Mouse (Mus musculus) liver, embryonic 15.5 days (tissue): ENCODE measurements at regions not wholly inside any gene's neighbourhood (a gene's known extent, or its start where the extent isn't known, plus 50 kb on each side); places are given as distances from the start of the nearest gene placed in this dataset.

Experiments
- ATAC-seq: fragments of 200-750 bp; cut with Nextera tagmentation; 2 replicates; pipeline ENCODE4 v1.8.0; 2017; ENCODE audit warnings: moderate number of reproducible peaks, mild to moderate bottlenecking, moderate library complexity; ENCODE audit not compliant: insufficient read depth
- H3K27ac ChIP-seq: fragments of 300-500 bp; sonication (generic); replicated peaks from 2 replicates; pipeline ENCODE4 v1.5.1; 2015; ENCODE audit warnings: mild to moderate bottlenecking, inconsistent platforms
- H3K27me3 ChIP-seq: fragments of 300-500 bp; sonication (generic); 2 replicates; pipeline ENCODE4 v1.6.1; 2015; ENCODE audit warnings: mild to moderate bottlenecking, inconsistent platforms
- H3K36me3 ChIP-seq: fragments of 300-500 bp; sonication (generic); replicated peaks from 2 replicates; pipeline ENCODE4 v1.6.1; 2015; ENCODE audit warnings: moderate library complexity, mild to moderate bottlenecking, inconsistent platforms
- H3K4me1 ChIP-seq: fragments of 300-500 bp; sonication (generic); replicated peaks from 2 replicates; pipeline ENCODE4 v1.6.1; 2015; ENCODE audit warnings: inconsistent platforms
- H3K4me2 ChIP-seq: fragments of 300-500 bp; sonication (generic); 2 replicates; pipeline ENCODE4 v1.6.1; 2015; ENCODE audit warnings: moderate library complexity, mild to moderate bottlenecking, inconsistent platforms
- H3K4me3 ChIP-seq: fragments of 300-500 bp; sonication (generic); replicated peaks from 2 replicates; pipeline ENCODE4 v1.5.1; 2015; ENCODE audit warnings: mild to moderate bottlenecking, inconsistent platforms
- H3K9ac ChIP-seq: fragments of 300-500 bp; sonication (generic); 2 replicates; pipeline ENCODE4 v1.6.1; 2015; ENCODE audit warnings: moderate library complexity, mild to moderate bottlenecking, inconsistent platforms
- H3K9me3 ChIP-seq: fragments of 300-500 bp; sonication (generic); replicated peaks from 2 replicates; pipeline ENCODE4 v1.6.1; 2016; ENCODE audit warnings: inconsistent platforms
- WGBS: fragments of 180-500 bp; shearing (Covaris S2); methylation state at CpG from one replicate; pipeline ENCODE4 v1.1.7; 2015; ENCODE audit warnings: mixed read lengths; ENCODE audit not compliant: insufficient replicate concordance; 5-methylcytosine and 5-hydroxymethylcytosine counted together

DNA sequence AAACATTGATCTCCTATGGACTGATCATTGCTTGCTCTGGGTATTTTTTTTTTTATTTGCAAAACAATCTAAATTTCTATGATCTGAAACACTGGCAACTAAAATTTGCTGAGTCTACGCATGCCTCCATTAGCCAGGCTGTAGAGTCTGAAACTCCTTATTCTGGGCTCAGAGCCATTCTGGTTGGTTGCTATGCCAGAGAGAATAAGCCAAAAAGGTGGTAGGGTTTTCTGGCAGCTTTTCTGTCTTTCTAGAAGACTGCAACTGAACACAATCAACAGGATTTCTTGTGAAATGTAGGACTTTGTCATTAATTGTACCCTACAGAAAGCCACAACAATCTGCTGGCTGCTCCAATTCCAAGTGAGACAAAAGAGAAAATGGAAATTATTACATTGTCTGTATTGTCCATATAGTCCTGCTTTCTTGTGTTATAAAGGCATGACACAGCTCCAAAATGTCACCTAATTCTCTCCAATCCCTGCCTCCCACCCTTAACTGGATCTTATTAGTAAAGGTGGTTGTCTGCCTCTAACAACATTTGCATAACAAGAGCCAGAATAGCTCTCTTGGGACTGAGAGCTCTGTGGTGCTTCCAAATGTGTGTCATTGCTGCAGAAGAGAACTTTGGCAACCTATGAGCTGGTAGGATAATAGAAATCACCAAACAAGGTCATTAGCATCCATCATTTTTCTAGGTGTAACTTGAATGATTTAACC, 126.7 kb upstream of the Hapln1 start:
- H3K9me3 ChIP-seq, result no peaks in the 10 kb centered on the region

DNA sequence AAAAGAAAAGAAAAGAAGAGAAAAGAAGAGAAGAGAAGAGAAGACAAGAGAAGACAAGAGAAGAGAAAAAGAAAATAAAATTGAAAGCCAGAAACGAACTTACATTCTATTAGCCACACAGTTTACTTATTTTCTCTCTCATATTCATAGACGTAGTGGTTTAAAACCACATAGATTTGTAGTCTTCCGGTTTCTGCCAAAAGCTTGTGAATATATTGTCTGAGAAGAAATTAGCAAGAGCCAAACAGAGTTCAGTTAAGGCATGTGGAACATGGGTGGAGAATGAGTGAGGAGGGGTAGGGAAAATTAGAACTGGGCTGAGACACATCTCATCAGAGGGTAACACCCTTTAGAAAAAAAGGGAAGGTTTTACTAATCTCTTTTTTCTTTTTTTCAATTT, 120.8 kb upstream of the Hapln1 start:
- WGBS, result 53% methylated on average over 3 of the region's 3 CpGs
- Histone ChIP-seq H3K4me3 (no peak overlapping the region), H3K27me3 (no peaks in the 10 kb centered on the region), H3K4me1 (no peaks in the 10 kb centered on the region), H3K9me3 (no peaks in the 10 kb centered on the region), H3K4me2 (no peak overlapping the region), H3K9ac (no peak overlapping the region), H3K27ac (no peak overlapping the region), H3K36me3 (no peaks in the 10 kb centered on the region)
- no peak for ATAC-seq

More for the DNA sequence above, 126.7 kb upstream of the Hapln1 start:
- no peaks in the 10 kb centered on the region for H3K27me3 ChIP-seq
- H3K4me2 ChIP-seq, result no peak overlapping the region
- no peaks in the 10 kb centered on the region for H3K36me3 ChIP-seq
- no peak overlapping the region for H3K4me3 ChIP-seq
- no peak overlapping the region for H3K27ac ChIP-seq
- no peaks in the 10 kb centered on the region for H3K4me1 ChIP-seq
- 68% methylated on average over 1 of the region's 1 CpGs for WGBS
- H3K9ac ChIP-seq, result no peak overlapping the region
- ATAC-seq, result no peak

DNA sequence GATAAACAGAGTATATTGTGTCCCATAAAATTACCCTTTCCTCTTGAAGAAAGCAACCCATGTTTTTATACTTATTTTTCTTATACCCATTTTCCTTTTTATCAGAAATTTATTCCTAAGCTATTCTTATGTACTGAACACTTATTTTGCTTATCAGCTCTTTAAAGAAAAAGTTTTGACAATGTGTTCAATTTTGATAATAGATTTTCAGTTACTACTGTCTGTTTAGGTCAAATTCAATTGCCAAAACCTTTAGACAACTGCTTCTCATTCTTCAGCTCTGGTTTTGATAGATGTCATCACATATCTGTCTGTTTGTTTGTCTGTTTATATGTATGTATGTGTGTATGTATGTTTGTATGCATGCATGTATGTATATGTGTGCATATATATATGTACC, 117.8 kb upstream of the Hapln1 start:
- ATAC-seq, result no peak
- Histone ChIP-seq H3K9me3 (no peaks in the 10 kb centered on the region), H3K27ac (no peak overlapping the region), H3K36me3 (no peaks in the 10 kb centered on the region), H3K9ac (no peak overlapping the region), H3K4me1 (no peaks in the 10 kb centered on the region), H3K4me2 (no peak overlapping the region), H3K27me3 (no peaks in the 10 kb centered on the region), H3K4me3 (no peak overlapping the region)

DNA sequence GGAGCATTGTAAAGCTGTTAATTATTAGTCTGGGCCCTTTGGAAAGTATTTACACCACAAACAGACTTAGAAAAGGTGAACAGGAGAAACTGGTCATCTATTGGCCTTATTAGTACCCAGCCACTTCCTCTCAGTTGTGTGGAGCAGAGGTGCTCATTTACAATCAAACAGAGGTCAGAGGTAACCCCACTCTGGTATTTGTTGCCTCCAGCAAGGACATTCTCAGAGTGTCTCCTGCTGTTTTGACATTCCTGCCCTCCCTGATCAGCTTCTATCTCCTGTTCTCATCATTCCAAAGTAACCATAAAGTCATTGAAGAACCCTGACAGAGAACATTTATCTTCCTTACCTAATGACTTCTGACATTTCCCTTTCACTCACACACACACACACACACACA, 116.1 kb upstream of the Hapln1 start:
- no peak overlapping the region for H3K4me2 ChIP-seq
- ATAC-seq, result no peak
- H3K36me3 ChIP-seq, result no peaks in the 10 kb centered on the region
- no peak overlapping the region for H3K9ac ChIP-seq
- H3K27ac ChIP-seq, result no peak overlapping the region
- no peak overlapping the region for H3K4me3 ChIP-seq
- H3K27me3 ChIP-seq, result no peaks in the 10 kb centered on the region
- H3K4me1 ChIP-seq, result no peaks in the 10 kb centered on the region
- H3K9me3 ChIP-seq, result no peaks in the 10 kb centered on the region

DNA sequence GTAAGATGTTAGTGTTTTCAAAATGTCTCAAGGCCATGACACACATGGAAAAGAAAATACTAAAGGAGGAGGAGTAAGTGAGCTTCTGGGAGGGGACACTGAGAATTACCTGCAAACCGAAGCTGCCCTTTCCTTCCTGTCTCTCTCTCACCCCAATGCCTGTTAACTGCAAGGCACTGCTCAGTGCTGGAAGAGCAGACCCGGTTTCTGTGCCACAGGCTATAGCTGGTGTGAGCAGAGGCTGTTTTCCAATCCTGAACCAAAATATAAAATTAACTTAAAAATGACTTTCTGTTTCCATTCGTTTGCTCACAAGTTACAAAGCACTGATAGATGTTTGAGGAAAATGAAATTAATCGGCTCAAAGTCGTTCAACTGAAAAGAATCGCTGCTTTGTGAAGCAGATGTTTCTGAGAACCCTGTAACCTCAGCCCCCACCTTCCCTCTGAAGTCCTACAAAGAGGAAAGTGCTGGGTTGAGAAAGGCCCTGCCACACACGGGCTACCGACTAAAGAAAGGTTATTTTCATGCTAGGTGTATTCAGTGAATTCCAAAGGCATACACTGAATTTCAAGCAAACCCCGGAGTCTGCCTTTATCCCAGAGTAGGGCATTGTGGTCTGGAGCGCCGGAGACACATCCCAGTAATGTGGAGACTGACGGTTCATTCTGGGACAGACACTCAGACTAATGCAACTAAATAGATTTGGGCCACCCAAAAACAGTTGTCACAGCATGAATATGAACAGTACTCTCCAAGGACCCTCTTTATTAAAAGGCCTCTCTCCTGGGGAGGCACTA, 111.1 kb upstream of the Hapln1 start:
- WGBS, result 50% methylated on average over 12 of the region's 12 CpGs
- H3K27me3 ChIP-seq, result no peaks in the 10 kb centered on the region

DNA sequence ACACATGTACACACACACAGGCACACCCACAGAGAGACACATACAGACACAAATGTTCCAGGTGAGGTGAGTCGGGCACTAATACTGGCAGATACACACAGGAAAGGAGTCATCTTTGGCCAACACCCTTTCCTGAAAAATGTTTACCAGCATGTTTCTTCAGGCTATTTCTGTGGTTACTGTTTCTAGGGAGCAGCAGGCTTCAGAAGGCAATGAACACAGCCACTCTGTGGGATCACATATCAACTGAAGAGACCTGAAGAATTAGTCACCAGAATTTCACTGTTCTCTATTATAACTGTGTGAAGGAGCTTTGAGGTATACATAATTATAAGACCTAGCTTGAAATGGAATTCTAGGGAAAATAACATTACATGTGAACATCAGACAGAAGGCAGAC, 94.7 kb upstream of the Hapln1 start:
- Histone ChIP-seq H3K4me2 (no peak overlapping the region), H3K36me3 (no peaks in the 10 kb centered on the region), H3K4me1 (no peaks in the 10 kb centered on the region), H3K9ac (no peak overlapping the region), H3K4me3 (no peak overlapping the region), H3K27me3 (no peaks in the 10 kb centered on the region), H3K27ac (no peak overlapping the region), H3K9me3 (no peaks in the 10 kb centered on the region)
- WGBS, result 73% methylated on average over 1 of the region's 1 CpGs
- ATAC-seq, result no peak

More for the DNA sequence above, 111.1 kb upstream of the Hapln1 start:
- no peaks in the 10 kb centered on the region for H3K36me3 ChIP-seq
- no peak overlapping the region for H3K9ac ChIP-seq
- no peak overlapping the region for H3K4me3 ChIP-seq
- no peaks in the 10 kb centered on the region for H3K9me3 ChIP-seq
- no peak overlapping the region for H3K27ac ChIP-seq
- H3K4me1 ChIP-seq, result no peaks in the 10 kb centered on the region
- no peak for ATAC-seq
- H3K4me2 ChIP-seq, result no peak overlapping the region

DNA sequence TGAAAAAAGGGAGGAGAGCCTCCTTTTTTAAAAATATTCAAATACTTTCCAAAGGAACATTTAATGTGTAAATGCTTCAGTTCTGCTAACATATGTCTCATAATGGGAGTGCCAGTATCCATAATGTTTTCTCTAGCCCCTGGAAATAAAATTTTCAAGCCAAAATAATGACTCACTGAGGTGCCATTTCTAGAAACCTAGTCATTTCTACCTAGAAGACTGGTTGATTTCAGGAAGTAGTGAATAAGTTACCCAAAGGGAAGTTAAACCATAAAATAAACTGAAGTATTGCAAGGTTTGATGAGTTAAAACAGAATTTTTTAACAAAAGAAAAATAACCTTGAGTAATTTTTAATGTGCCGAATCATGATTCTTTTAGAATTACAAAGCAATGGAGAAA, 85.8 kb upstream of the Hapln1 start:
- WGBS, result 67% methylated on average over 1 of the region's 1 CpGs
- no peaks in the 10 kb centered on the region for H3K27me3 ChIP-seq
- no peak overlapping the region for H3K4me3 ChIP-seq
- no peak for ATAC-seq
- H3K36me3 ChIP-seq, result no peaks in the 10 kb centered on the region
- H3K4me1 ChIP-seq, result no peaks in the 10 kb centered on the region
- H3K9ac ChIP-seq, result no peak overlapping the region
- H3K27ac ChIP-seq, result no peak overlapping the region
- H3K4me2 ChIP-seq, result no peak overlapping the region
- H3K9me3 ChIP-seq, result no peaks in the 10 kb centered on the region

DNA sequence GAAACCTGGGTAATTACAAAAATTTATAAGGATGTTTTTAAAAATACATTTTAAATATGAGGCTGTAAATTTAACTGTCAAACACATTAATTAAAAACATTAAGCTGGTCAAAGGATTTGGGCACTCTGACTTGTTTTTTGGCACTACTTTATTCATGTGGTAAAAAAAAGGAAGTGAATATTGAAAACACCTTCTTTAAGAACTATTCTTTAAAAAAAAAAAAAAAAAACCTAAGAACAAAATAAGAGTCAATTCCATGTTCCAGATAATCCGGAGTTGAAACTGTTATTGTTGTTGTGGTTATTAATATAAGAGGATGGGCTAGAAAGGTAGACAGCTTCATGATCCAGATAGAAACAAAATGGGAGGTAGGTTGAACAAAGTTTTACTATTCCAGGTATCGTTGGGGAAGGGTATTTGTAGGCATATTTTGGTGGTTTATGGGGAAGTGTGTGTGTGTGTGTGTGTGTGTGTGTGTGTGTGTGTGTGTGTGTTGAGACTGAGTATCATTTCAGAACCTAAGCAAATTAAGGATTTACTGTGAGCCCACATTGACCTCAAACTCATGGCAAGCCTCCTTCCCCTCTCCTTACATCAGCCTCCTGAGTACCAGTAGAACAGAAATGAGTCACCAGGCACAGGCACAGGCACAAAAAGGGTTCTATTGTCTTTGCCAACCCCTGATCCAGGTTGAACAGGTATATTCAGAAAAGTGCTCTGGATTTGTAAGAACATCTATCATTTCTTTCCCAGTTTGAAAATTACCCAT, 85.2 kb upstream of the Hapln1 start:
- Histone ChIP-seq H3K27ac (no peak overlapping the region), H3K9ac (no peak overlapping the region), H3K27me3 (no peaks in the 10 kb centered on the region), H3K4me3 (no peak overlapping the region), H3K4me1 (no peaks in the 10 kb centered on the region), H3K36me3 (no peaks in the 10 kb centered on the region), H3K9me3 (no peaks in the 10 kb centered on the region), H3K4me2 (no peak overlapping the region)
- ATAC-seq, result no peak
- WGBS, result 45% methylated on average over 2 of the region's 2 CpGs

DNA sequence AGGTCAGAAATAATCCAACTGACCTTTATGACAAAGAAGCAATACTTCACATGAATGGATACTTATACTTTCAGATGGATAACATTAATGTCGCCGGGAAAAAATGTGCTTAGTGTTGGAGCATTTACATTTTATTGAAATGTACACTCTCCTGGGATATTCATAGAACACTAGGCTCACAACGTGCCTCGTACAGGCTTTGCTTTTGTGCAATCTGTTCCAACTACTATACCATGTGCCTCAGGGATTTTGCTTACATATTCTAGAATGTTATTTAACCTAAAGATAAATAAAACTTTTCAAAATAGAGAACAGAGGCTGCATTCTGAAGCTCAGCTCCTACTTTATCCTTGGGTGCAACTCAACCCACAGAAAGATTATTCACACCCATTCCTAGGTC, 75.8 kb upstream of the Hapln1 start:
- H3K27me3 ChIP-seq, result no peaks in the 10 kb centered on the region
- H3K9ac ChIP-seq, result no peak overlapping the region
- H3K4me3 ChIP-seq, result no peak overlapping the region
- 67% methylated on average over 4 of the region's 4 CpGs for WGBS
- H3K27ac ChIP-seq, result no peak overlapping the region
- no peaks in the 10 kb centered on the region for H3K4me1 ChIP-seq
- H3K4me2 ChIP-seq, result no peak overlapping the region
- no peak for ATAC-seq
- no peaks in the 10 kb centered on the region for H3K9me3 ChIP-seq
- H3K36me3 ChIP-seq, result no peaks in the 10 kb centered on the region
